Mouse (Mus musculus) testis, postnatal 10 days (tissue): ENCODE data around the gene C530008M17Rik.

Source experiments
- DNase-seq: peaks from one replicate; pipeline ENCODE4 v3.0.0; 2021; ENCODE audit warnings: low spot score

The C530008M17Rik gene

DNA sequence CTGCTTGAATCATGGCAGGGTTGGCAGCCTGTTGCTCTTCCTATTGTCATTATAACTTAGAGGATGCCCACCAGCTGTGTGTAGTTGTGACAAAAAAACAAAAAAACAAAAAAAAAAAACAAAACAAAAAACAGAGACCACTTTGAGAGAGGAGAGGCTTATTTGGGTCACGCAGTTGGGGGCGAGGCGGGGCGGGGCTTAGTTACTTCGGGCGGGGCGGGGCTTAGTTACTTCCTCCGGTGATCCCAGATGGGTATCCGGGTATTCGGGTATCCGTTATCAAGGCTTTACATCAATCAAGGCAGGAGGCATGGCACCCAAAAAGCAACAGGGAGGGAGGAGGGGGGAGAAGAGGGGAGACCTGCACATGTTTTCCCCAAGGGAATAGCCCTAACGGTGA is 46.3 kb downstream of the C530008M17Rik start:
- peak; percentile 60 for DNase-seq

GRCm38 (mm10) chr5:76705307-76706173 is 49.2 kb downstream of the C530008M17Rik start:
- no peak for DNase-seq

GRCm38 (mm10) chr5:76707072-76707471 is 50.8 kb downstream of the C530008M17Rik start:
- DNase-seq: no peak

DNA sequence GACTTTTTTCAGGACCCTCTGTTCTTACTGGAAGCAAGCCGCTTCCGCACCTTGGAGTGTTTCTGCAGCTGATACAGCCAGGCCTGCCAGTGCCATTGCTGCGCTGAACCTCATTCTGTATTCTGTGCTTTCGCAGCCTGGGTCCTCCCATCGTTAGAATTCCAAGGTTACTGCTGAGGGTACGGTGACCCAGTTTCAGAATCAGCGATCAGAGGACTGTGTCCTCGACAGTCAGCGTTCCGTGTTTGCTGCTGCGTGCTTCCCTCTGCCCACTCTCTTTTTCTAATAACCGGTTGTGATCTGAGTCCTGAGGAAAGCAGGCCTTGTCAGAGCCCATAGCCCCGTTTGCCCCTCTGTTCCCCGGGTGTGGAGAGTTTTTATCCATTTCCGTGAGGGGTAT is 51.7 kb downstream of the C530008M17Rik start:
- DNase-seq: no peak

DNA sequence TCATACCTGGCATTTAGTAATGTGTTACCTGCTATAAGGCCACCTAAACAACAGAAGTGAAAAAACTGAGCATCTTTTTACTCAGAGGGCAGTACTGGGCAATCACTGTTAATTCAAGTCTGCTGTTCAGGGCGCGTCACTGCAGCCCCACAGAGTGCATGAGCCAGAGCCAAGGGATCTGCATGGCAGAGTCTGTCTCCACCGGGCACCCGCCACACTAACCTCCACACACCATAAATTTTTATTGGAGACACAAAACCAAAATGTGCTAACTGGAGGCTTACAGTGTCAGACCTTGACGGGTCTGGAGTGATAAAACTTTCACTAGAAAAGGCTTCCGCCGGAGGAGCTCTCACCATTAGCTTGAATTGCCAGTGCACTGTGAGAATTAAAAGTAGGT is 57.4 kb downstream of the C530008M17Rik start:
- no peak for DNase-seq

DNA sequence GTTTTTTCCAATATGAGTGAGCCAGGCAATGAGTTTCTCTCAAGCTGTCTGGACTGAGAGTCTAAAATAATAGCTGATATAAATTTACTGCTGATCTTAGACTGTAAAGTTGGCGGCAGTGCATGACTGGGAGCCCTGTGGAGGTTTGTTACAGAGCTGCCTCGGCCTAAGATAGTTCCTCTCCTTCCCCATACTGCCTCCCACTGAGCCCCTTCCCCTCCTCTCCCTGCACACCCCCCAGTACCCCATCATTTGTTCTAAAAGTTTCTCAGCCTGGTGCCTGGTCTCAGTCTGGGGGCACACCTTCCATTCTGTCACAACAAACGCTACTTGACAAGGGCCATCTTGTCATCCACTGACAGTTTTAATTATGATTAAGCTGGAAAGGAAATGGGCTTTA is 63.6 kb downstream of the C530008M17Rik start:
- no peak for DNase-seq

DNA sequence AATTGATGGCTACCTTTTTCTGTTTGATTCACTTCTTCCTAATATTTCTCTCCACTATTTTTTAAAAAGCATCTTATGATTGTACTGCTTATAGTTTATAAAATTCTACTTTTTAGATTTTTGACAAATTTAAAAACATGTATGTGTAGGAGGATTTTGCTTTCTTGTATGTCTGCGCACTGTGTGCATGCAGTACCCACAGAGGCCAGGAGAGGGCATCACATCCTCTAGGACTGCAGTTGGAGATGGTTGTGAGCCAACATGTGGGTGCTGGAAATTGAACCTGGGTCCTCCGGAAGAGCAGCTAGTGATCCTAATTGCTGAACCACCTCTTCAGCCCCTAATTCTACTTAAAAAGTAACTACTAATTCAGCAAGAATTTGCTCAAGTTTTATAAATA is 68.6 kb downstream of the C530008M17Rik start:
- DNase-seq: peak; percentile 54

DNA sequence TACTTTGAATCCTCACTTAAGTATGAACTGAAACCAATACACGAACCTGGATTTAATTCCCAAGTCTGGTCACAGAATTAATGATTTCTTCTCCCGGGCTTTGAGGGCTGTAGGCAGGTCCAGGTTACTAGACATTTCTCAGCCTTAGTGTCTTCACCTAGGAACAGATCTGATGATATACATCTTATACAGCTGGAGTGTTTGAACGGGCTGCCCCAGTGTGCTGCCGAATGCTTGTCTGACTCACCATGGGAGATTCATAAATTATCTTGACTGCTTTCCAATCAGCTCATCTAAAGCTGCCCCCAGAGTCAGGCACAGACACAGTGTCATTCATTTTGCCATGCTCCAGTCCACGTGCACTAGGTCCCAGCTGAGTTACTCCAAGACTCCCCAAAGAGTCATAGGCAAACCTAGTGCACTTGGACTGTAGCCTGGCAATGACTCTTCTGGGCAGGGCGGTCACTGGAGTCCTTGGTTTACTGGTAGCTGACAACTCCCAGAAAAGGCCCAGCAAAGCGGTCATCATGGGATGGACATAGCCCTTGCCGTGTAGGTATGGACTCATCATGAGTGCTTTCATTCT is 70.3 kb downstream of the C530008M17Rik start:
- no peak for DNase-seq

DNA sequence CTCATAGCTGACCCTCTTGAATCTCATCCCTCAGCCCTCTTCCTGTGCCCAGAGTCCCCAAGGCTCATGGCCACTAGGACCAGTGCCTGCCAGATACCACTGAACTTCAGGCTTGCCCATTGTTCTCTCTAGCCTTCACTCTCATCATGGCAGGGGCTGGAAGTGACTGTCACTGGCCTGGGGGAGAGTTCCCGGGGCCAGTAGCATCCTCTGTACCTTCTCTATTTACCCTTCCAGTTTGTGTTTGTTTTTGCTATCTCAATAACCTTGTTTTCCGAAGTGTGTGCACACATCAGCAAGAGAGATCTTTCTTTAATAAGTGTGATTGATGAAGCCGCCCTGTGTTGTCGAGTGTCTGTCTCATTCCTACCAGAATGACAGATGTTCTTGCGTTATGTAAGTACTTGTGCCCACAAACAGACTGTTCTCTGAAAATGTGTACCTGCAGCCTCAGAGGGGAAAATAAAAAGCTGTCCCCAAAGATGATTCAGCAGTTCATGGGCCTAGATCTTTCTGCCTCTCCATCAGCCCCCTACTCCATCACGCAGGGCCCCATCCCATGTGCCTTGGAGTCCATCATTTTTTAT is 76.8 kb downstream of the C530008M17Rik start:
- no peak for DNase-seq

GRCm38 (mm10) chr5:76741463-76741862 is 85.2 kb downstream of the C530008M17Rik start:
- DNase-seq: no peak

DNA sequence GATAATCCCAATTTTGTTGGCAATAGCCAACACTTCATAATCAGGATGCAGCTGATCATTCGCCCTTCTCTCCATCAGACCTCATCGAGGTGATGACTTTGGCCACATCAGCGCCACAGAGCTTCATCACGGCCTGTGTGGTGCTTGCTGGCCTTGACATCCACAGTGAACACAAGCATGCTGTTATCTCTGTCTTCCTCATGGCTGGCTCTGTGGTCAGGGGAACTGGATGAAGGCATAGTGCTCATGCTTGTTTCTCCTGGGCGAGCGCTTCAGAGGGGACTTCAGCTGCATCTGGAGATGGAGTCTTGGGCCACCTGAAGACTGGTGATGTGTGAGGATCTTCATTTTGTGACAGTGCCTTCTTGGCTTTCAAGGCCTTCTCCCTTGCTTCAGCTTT is 85.8 kb downstream of the C530008M17Rik start:
- DNase-seq: no peak

- no peak for DNase-seq
Measured at GRCm38 (mm10) chr5:76744737-76745209, 88.5 kb downstream of the C530008M17Rik start.

- DNase-seq: no peak
Measured at GRCm38 (mm10) chr5:76747851-76748250, 91.5 kb downstream of the C530008M17Rik start.

DNA sequence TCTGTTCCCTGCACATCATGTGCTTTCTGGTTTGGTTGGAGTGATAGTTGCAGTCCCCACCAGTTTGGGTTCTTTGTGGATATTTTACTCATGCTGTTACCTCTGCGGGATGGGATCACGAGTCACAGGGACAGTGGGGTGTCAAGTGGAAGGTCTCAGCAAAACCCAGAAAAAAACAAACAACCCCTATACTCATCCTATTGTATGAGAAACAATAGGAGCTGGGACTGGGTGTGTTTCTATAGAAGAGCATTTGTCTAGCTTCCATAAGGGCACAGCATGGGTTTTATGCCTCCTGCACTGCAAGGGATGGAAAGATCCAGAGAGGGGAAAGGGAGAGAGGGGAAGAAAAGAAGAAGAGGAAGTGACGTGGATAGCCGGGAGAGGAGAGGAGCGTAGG is 96.0 kb downstream of the C530008M17Rik start:
- DNase-seq: no peak

DNA sequence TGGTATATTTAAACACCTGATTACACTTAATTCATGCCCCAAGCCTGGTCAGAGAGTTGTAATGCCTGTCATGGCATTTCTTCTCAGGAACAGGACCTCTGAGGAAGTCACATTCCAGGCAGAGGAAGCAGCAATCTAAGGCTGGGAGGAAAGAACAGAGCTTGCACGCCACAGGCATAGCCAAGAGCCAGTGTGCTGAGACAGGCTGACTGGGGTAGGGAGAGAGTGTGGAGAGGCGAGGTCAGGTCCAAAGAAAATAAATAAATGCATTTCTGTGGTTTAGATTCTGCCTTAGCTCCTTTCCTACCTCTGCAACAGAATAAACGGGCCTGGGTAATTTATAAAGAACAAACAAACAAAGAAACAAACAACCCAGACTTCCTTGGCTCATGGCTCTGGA is 104.0 kb downstream of the C530008M17Rik start:
- DNase-seq: no peak

- DNase-seq: no peak
Measured at GRCm38 (mm10) chr5:76762030-76762698, 105.9 kb downstream of the C530008M17Rik start.

GRCm38 (mm10) chr5:76763148-76763701 is 106.9 kb downstream of the C530008M17Rik start:
- no peak for DNase-seq

DNA sequence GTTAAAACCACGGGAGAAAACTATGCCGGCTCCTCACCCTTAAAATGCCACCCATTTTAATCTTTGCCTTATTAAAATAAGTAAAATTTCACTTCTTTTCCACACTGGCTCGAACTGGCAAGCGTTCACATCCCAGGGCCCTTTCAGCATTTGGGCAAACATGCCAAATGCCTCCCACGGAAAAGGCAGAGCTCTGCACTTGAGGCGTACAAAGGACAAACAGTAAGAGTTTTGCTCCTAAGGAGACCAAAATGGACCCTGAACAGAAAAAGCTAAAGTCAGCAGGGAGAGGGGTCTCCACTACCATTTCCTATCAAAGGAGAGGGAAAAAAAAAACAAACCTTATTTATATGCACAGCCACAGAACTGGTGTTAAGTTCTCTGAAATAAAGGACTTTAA is 107.4 kb downstream of the C530008M17Rik start:
- DNase-seq: no peak

- no peak for DNase-seq
Measured at GRCm38 (mm10) chr5:76769014-76769413, 112.7 kb downstream of the C530008M17Rik start.

DNA sequence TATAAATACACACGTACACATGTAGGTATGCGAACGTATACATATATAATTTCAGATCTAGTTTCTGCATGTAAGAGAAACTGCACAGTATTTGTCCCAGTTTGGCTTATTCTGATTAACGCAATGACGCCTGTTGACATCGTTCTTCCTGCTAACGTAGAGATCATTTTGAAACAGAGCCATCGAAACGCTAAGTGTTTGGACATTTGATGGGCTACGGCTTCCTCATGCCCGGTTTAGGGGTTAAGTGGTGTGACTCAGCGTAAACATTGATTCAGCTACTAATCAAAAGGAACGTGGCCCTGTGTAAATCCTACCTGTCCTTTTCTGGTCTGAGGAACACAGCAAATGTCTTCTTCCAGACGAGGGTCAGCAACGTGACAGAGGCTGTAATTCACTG is 113.3 kb downstream of the C530008M17Rik start:
- no peak for DNase-seq

GRCm38 (mm10) chr5:76771371-76771770 is 115.1 kb downstream of the C530008M17Rik start:
- DNase-seq: no peak

DNA sequence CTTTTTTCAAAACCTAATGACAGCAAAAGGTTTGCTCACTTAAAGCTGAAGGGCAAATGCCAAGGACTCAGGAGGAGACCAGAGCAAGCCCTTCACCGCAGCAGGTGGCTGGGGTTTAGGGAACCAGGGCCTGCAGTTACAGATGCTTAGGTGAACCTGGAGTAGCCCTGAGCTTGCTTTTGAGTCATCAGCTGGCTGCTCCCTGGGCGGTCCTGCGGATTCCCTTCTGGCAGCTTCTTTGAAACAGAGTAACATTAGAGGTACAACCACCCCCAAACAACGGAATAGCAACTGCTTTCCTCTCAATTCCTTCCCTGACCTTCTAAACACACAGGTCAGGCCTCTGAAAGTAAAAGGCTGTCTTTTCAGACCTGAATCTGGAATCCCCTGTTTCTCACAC is 116.5 kb downstream of the C530008M17Rik start:
- DNase-seq: no peak
